Mouse (Mus musculus) heart, embryonic 14.5 days (tissue): Measurements from ENCODE around the gene Ormdl1. TPM values are rescaled to one million over a fixed set of nuclear protein-coding genes. Genes with fewer than 3 reads are reported as not detected.

Experiments used
- ATAC-seq: fragments of 200-750 bp; cut with Nextera tagmentation; 2 replicates; pipeline ENCODE4 v1.8.0; 2017; ENCODE audit warnings: low read depth, moderate TSS enrichment; ENCODE audit not compliant: insufficient number of reproducible peaks, insufficient read depth, low FRiP score
- H3K27ac ChIP-seq, 2 experiments: fragments of 200-500 bp in 1 of 2; fragments of 300-500 bp in 1 of 2; sonication (generic) in 1 of 2; replicated peaks in 1 of 2; 2 replicates each; pipeline ENCODE4 v1.5.1; 2012 to 2014; ENCODE audit warnings: low read depth in 2 of 2, low read length in 2 of 2, control low read depth in 1 of 2, mild to moderate bottlenecking in 1 of 2, mixed read lengths in 1 of 2; ENCODE audit not compliant: control insufficient read depth in 1 of 2, insufficient read depth in 1 of 2
- H3K27me3 ChIP-seq: fragments of 300-500 bp; sonication (generic); 2 replicates; pipeline ENCODE4 v1.6.1; 2014; ENCODE audit warnings: mild to moderate bottlenecking, low read length, control low read depth; ENCODE audit not compliant: control insufficient read depth, insufficient read depth
- H3K36me3 ChIP-seq: fragments of 300-500 bp; sonication (generic); 2 replicates; pipeline ENCODE4 v1.6.1; 2014; ENCODE audit warnings: mild to moderate bottlenecking, control low read depth, low read length, mixed read lengths; ENCODE audit not compliant: control insufficient read depth, insufficient read depth
- H3K4me1 ChIP-seq, 2 experiments: fragments of 200-500 bp in 1 of 2; fragments of 300-500 bp in 1 of 2; sonication (generic) in 1 of 2; 2 replicates each; pipeline ENCODE4 v1.6.1; 2012 to 2014; ENCODE audit warnings: low read length in 2 of 2, control low read depth in 1 of 2, mixed read lengths in 1 of 2; ENCODE audit not compliant: control insufficient read depth in 2 of 2, insufficient read depth in 2 of 2
- H3K4me2 ChIP-seq: fragments of 300-500 bp; sonication (generic); 2 replicates; pipeline ENCODE4 v1.6.1; 2014; ENCODE audit warnings: mild to moderate bottlenecking, low read length
- H3K4me3 ChIP-seq, 2 experiments: fragments of 200-500 bp in 1 of 2; fragments of 300-500 bp in 1 of 2; sonication (generic) in 1 of 2; 2 replicates each; pipeline ENCODE4 v1.5.1; 2012 to 2014; ENCODE audit warnings: low read length in 2 of 2, mild to moderate bottlenecking in 2 of 2, control low read depth in 1 of 2, low read depth in 1 of 2, moderate library complexity in 1 of 2; ENCODE audit not compliant: control insufficient read depth in 1 of 2, insufficient read depth in 1 of 2
- H3K9ac ChIP-seq: fragments of 300-500 bp; sonication (generic); 2 replicates; pipeline ENCODE4 v1.6.1; 2014; ENCODE audit warnings: mild to moderate bottlenecking, low read length
- H3K9me3 ChIP-seq: fragments of 300-500 bp; sonication (generic); 2 replicates; pipeline ENCODE4 v1.6.1; 2016; ENCODE audit warnings: low read length, control low read depth; ENCODE audit not compliant: control insufficient read depth
- WGBS: fragments of 180-500 bp; shearing (Covaris S2); extraction: QIAGEN DNeasy Blood & Tissue Kit; methylation state at CpG from one replicate; pipeline ENCODE4 v1.1.7; 2014; 5-methylcytosine and 5-hydroxymethylcytosine counted together
- polyA plus RNA-seq: library from polyadenylated mRNA; unstranded; fragments of >200 nt; fragmentation: Nextera tagmentation; extraction: Ambion mirVana; gene quantifications from 2 replicates; pipeline ENCODE4 v1.2.1, GENCODE M21; 2014

Ormdl1 gene
- polyA plus RNA-seq, 1 experiment from 2014 or later: 33.7 TPM

- Histone ChIP-seq H3K27me3 (no peaks in the 10 kb centered on the region), H3K4me2 (no peak overlapping the region), H3K9me3 (peaks cover 4% of the 10 kb centered on the region; the same call in 1 of the 2 replicates), H3K9ac (no peak overlapping the region), H3K27ac (no peak overlapping the region), H3K4me1 (no peaks in the 10 kb centered on the region), H3K4me3 (no peak overlapping the region), H3K36me3 (peaks cover 35% of the 10 kb centered on the region)
- 99% methylated on average over 2 of the region's 2 CpGs for WGBS
- ATAC-seq: no peak
Observed at GRCm38 (mm10) chr1:53341071-53341470, 44.2 kb downstream of the Ormdl1 start.

- H3K9me3 ChIP-seq: no peaks in the 10 kb centered on the region
- peak within 1 kb of the TSS; percentile 93 for H3K9ac ChIP-seq
- no peaks in the 10 kb centered on the region for H3K27me3 ChIP-seq
- peak within 1 kb of the TSS; percentile 86 to 88 for H3K4me3 ChIP-seq
- H3K4me2 ChIP-seq: peak within 1 kb of the TSS; percentile 71
- H3K27ac ChIP-seq: peak within 1 kb of the TSS; percentile 76 to 78
- H3K36me3 ChIP-seq: peaks cover 23% of the 10 kb centered on the region
- peak; percentile 98 for ATAC-seq
- WGBS: under 1% methylated on average over 43 of the region's 44 CpGs
- peaks cover 0 to 6% of the 10 kb centered on the region in 2 experiments; a peak in 2 of 4 replicates for H3K4me1 ChIP-seq
Observed at GRCm38 (mm10) chr1:53352327-53353261, 55.7 kb downstream of the Ormdl1 start, which contains the start of the genes Asdurf, Gm28551 and Asnsd1. Gene Asdurf (minus strand): TSS chr1:53352619. Gene Gm28551 (minus strand): TSS chr1:53352667. Gene Asnsd1 (minus strand): TSS chr1:53352752.

GRCm38 (mm10) chr1:53358988-53359387, 62.1 kb downstream of the Ormdl1 start:
- Histone ChIP-seq H3K27me3 (no peaks in the 10 kb centered on the region), H3K4me2 (no peak overlapping the region), H3K9me3 (no peaks in the 10 kb centered on the region), H3K36me3 (no peaks in the 10 kb centered on the region), H3K4me1 (no peaks in the 10 kb centered on the region), H3K27ac (no peak overlapping the region), H3K9ac (no peak overlapping the region), H3K4me3 (no peak overlapping the region)
- ATAC-seq: no peak

Other genes with a start within 250 kb of the Ormdl1 start
- 3.9 and 4.0 TPM in 2 replicates for gene Mstn, start 235.5 kb upstream of the Ormdl1 start, polyA plus RNA-seq
- not detected in 2 replicates for gene 1700019A02Rik, start 109.5 kb upstream of the Ormdl1 start, polyA plus RNA-seq
- 9.9 and 10.2 TPM in 2 replicates for gene Pms1, start 77 bp upstream of the Ormdl1 start, polyA plus RNA-seq
- not detected in 2 replicates for gene Gm28778, start within 50 bp of the Ormdl1 start, polyA plus RNA-seq
- gene Osgepl1, start 16.5 kb downstream of the Ormdl1 start, polyA plus RNA-seq: 28.7 and 30.1 TPM in 2 replicates
- gene Asdurf, start 55.5 kb downstream of the Ormdl1 start, polyA plus RNA-seq: 5.5 and 7.6 TPM in 2 replicates
- 0.20 and 0.49 TPM in 2 replicates for gene Gm28551, start 55.6 kb downstream of the Ormdl1 start, polyA plus RNA-seq
- 66.7 and 68.8 TPM in 2 replicates for gene Asnsd1, start 55.7 kb downstream of the Ormdl1 start, polyA plus RNA-seq